10 mouse cellular contexts compared by ENCODE assay signal in the genomic region with DNA sequence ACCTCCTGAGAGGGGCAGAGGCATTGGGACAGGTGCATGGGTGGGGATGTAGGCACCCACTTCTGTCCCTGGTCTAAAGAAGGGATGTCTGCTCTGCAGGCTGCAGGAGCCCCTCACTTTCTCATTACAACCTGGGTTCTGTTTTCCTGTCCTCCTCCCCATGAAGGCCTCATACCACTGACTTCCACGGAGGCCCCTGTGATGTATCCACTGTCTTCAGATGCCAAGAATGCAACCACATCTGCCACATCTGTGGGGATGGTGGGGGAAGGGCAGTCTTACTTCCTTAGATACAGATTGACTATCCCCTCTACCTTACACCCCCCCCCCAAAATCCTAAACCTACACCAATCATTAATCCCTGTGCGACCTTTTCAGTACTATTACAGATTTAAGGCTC. TPM values are rescaled to one million over a fixed set of nuclear protein-coding genes. Genes with fewer than 3 reads are reported as not detected.
A peak's percentile ranks its signal among the peaks of the same experiment; 100 is the strongest.
DNase-seq lines count a peak whose midpoint lies in the region; ATAC-seq and TF ChIP-seq lines count a peak whose summit lies in the region.
"Had no signal": no experiment of that assay in that cellular context is flagged by ENCODE, and none has a peak within 500 bp of the region (broad histone marks: within the 10 kb centered on the region; RNA-seq: fewer than 3 reads in every experiment).

No protein-coding gene starts in this region.

- no peak overlapping the region for H3K27ac ChIP-seq in intestine, postnatal 0 days (ENCODE audit: low read depth, low read length)

- H3K4me2 ChIP-seq in intestine, postnatal 0 days (replicated peaks; ENCODE audit: low read depth): peak overlapping the region; percentile 93; the same call in 1 of the 2 replicates

- H3K4me3 ChIP-seq in intestine, postnatal 0 days (ENCODE audit: low read depth, low read length): no peak overlapping the region

- peaks cover 24% of the 10 kb centered on the region; the same call in 1 of the 2 replicates for H3K4me1 ChIP-seq in intestine, postnatal 0 days (replicated peaks; ENCODE audit: control insufficient read depth, insufficient read depth, low read length)

- DNase-seq in gastrocnemius, postnatal 25 days: peak; percentile 7
- DNase-seq in gastrocnemius, postnatal 14 days: no peak
- DNase-seq in thymus, postnatal 0 days (ENCODE audit: low spot score): peak; percentile 44
- DNase-seq in thymus, postnatal 36 days: no peak
- no peak for DNase-seq in thymus, postnatal 4 days
- DNase-seq in layer of hippocampus, adult 8-10 months (ENCODE audit: low spot score in 2 of 2): no peak
- DNase-seq: lung, adult 18-20 months; thymus, adult 2 months had no signal

- TF ChIP-seq CTCF in intestine, postnatal 0 days (IDR thresholded peaks at IDR 0.05; ENCODE audit: low read depth): no peak

- intact Hi-C loops in gastrocnemius, postnatal 14 days (cut with DNase I; ENCODE audit: low total_unique reads): no loop called here

- ATAC-seq in intestine, postnatal 0 days: no peak
- ATAC-seq in monocyte, adult 5-6 weeks (replicated peaks; ENCODE audit: insufficient number of reproducible peaks, low FRiP score, low TSS enrichment, poor library complexity, severe bottlenecking): no peak

- H3K27me3 ChIP-seq in intestine, postnatal 0 days (replicated peaks; ENCODE audit: control insufficient read depth, insufficient read depth, low read length): no peaks in the 10 kb centered on the region

- no peaks in the 10 kb centered on the region for H3K9me3 ChIP-seq in intestine, postnatal 0 days (ENCODE audit: control insufficient read depth)

- peaks cover 37% of the 10 kb centered on the region for H3K36me3 ChIP-seq in intestine, postnatal 0 days (ENCODE audit: control insufficient read depth, insufficient read depth)

- WGBS in intestine, postnatal 0 days: 60% methylated on average over 2 of the region's 2 CpGs

- H3K9ac ChIP-seq in intestine, postnatal 0 days (ENCODE audit: low read depth, low read length): no peak overlapping the region

RNA-seq across cellular contexts. Expression of a gene that starts 1.6 kb away (rescaled TPM):
- total RNA-seq in gastrocnemius, postnatal 25 days (2021): 10 to 100 TPM; 52.7 to 59.9 TPM
- 10 to 100 TPM; 50.1 to 51.3 TPM for total RNA-seq in gastrocnemius, postnatal 14 days (2021)
- 77.4 and 82.2 TPM in 2 replicates for polyA plus RNA-seq in thymus, postnatal 0 days (2015; fragmentation: Nextera tagmentation; extraction: Ambion mirVana)
- 59.8 and 67.1 TPM in 2 replicates for polyA plus RNA-seq in intestine, postnatal 0 days (2015; fragmentation: Nextera tagmentation; extraction: Ambion mirVana)
- total RNA-seq in monocyte, adult 5-6 weeks (2017): 77.7 to 117 TPM (median 111 TPM) in 3 replicates
- total RNA-seq in layer of hippocampus, adult 8-10 months (2022): 10 to 100 TPM; 57.9 to 62.2 (median 58.3) TPM

RNA-seq across cellular contexts. Expression of a gene that starts 1.7 kb away (rescaled TPM):
- 10 to 100 TPM; 10.1 to 12.3 TPM for total RNA-seq in gastrocnemius, postnatal 25 days (2021)
- 10 to 100 TPM; 11.3 to 13.1 TPM for total RNA-seq in gastrocnemius, postnatal 14 days (2021)
- polyA plus RNA-seq in thymus, postnatal 0 days (2015; fragmentation: Nextera tagmentation; extraction: Ambion mirVana): 14.5 and 20.9 TPM in 2 replicates
- polyA plus RNA-seq in intestine, postnatal 0 days (2015; fragmentation: Nextera tagmentation; extraction: Ambion mirVana): 9.1 and 10.1 TPM in 2 replicates
- 10.9 to 15.5 TPM (median 15.1 TPM) in 3 replicates for total RNA-seq in monocyte, adult 5-6 weeks (2017)
- 10 to 100 TPM; 34.8 to 44.1 (median 42.7) TPM for total RNA-seq in layer of hippocampus, adult 8-10 months (2022)

RNA-seq across cellular contexts. Expression of a gene that starts 5.3 kb away (rescaled TPM):
- total RNA-seq in gastrocnemius, postnatal 25 days (2021): 10 to 100 TPM; 41.5 to 45.7 TPM
- total RNA-seq in gastrocnemius, postnatal 14 days (2021): 10 to 100 TPM; 44.9 to 60.1 TPM
- polyA plus RNA-seq in thymus, postnatal 0 days (2015; fragmentation: Nextera tagmentation; extraction: Ambion mirVana): 90.5 and 96.5 TPM in 2 replicates
- polyA plus RNA-seq in intestine, postnatal 0 days (2015; fragmentation: Nextera tagmentation; extraction: Ambion mirVana): 99.1 and 99.5 TPM in 2 replicates
- 105 to 116 TPM (median 115 TPM) in 3 replicates for total RNA-seq in monocyte, adult 5-6 weeks (2017)
- total RNA-seq in layer of hippocampus, adult 8-10 months (2022): 100 to 1,000 TPM in 1 of 4 experiments, 10 to 100 TPM in 3; 77.1 to 106 (median 92.6) TPM

RNA-seq across cellular contexts. Expression of a gene that starts 5.4 kb away (rescaled TPM):
- 10 to 100 TPM; 34.9 to 36.3 TPM for total RNA-seq in gastrocnemius, postnatal 25 days (2021)
- total RNA-seq in gastrocnemius, postnatal 14 days (2021): 10 to 100 TPM; 35.2 to 35.8 TPM
- polyA plus RNA-seq in thymus, postnatal 0 days (2015; fragmentation: Nextera tagmentation; extraction: Ambion mirVana): 47.1 and 48.9 TPM in 2 replicates
- polyA plus RNA-seq in intestine, postnatal 0 days (2015; fragmentation: Nextera tagmentation; extraction: Ambion mirVana): 19.5 and 22.1 TPM in 2 replicates
- total RNA-seq in monocyte, adult 5-6 weeks (2017): 34.6 to 41.0 TPM (median 40.7 TPM) in 3 replicates
- total RNA-seq in layer of hippocampus, adult 8-10 months (2022): 10 to 100 TPM; 70.8 to 85.4 (median 78.0) TPM

RNA-seq across cellular contexts. Expression of a gene that starts 13.0 kb away (rescaled TPM):
- 10 to 100 TPM in 1 of 2 experiments, 1 to 10 TPM in 1; 6.5 to 16.7 TPM for total RNA-seq in gastrocnemius, postnatal 25 days (2021)
- 10 to 100 TPM; 51.1 to 56.0 TPM for total RNA-seq in gastrocnemius, postnatal 14 days (2021)
- polyA plus RNA-seq in thymus, postnatal 0 days (2015; fragmentation: Nextera tagmentation; extraction: Ambion mirVana): 1.1 and 1.5 TPM in 2 replicates
- polyA plus RNA-seq in intestine, postnatal 0 days (2015; fragmentation: Nextera tagmentation; extraction: Ambion mirVana): 0.13 and 0.21 TPM in 2 replicates
- 1.5 to 11.2 TPM (median 4.7 TPM) in 3 replicates for total RNA-seq in monocyte, adult 5-6 weeks (2017)
- total RNA-seq in layer of hippocampus, adult 8-10 months (2022): 10 to 100 TPM; 22.6 to 30.2 (median 27.5) TPM

Comparison
In these comparisons a context has a peak if more than half of its experiments do, and no peak if none do; other contexts are left out.
1. DNase-seq: peak in gastrocnemius, postnatal 25 days (single experiment) and thymus, postnatal 0 days (single experiment); none in gastrocnemius, postnatal 14 days (single experiment), thymus, postnatal 36 days (0 of 2), thymus, postnatal 4 days (single experiment) and layer of hippocampus, adult 8-10 months (0 of 2).